In genomic region chr3:37648244-37648643, GRCm38 (mm10) we compare ENCODE assay signal across 15 mouse cellular contexts.
"Had no signal": no experiment of that assay in that cellular context is flagged by ENCODE, and none has a peak within 500 bp of the region (broad histone marks: within the 10 kb centered on the region; RNA-seq: fewer than 3 reads in every experiment).

No protein-coding gene starts in this region.

- H3K27ac ChIP-seq: intestine, embryonic 15.5 days; layer of hippocampus, adult 2 months; limb, embryonic 12.5 days; midbrain, embryonic 10.5 days; neural tube, embryonic 15.5 days had no signal

- H3K4me3 ChIP-seq: intestine, embryonic 15.5 days; layer of hippocampus, adult 2 months; limb, embryonic 12.5 days; midbrain, embryonic 10.5 days; myocyte; neural tube, embryonic 15.5 days had no signal

- H3K4me2 ChIP-seq: intestine, embryonic 15.5 days; limb, embryonic 12.5 days; neural tube, embryonic 15.5 days had no signal

- H3K27me3 ChIP-seq: intestine, embryonic 15.5 days had no signal

- ATAC-seq: intestine, embryonic 15.5 days had no signal

- DNase-seq: kidney, postnatal 4 days; lung, adult 18-20 months; lung, postnatal 10 days; lung, postnatal 4 days; midbrain, embryonic 14.5 days; right cerebral cortex, adult 18-20 months; right cerebral cortex, postnatal 25 days; thymus, adult 18-20 months; thymus, postnatal 14 days had no signal

- H3K9ac ChIP-seq: intestine, embryonic 15.5 days; limb, embryonic 12.5 days; neural tube, embryonic 15.5 days had no signal

- H3K9me3 ChIP-seq: intestine, embryonic 15.5 days; limb, embryonic 12.5 days; midbrain, embryonic 10.5 days; neural tube, embryonic 15.5 days had no signal
